Mouse (Mus musculus): ENCODE results near the gene Bricd5.
"Not testable (repeated sequence)": the region's sequence is repeated elsewhere in the genome, so short reads cannot be mapped to it uniquely, and the experiment has no call there.

DNA sequence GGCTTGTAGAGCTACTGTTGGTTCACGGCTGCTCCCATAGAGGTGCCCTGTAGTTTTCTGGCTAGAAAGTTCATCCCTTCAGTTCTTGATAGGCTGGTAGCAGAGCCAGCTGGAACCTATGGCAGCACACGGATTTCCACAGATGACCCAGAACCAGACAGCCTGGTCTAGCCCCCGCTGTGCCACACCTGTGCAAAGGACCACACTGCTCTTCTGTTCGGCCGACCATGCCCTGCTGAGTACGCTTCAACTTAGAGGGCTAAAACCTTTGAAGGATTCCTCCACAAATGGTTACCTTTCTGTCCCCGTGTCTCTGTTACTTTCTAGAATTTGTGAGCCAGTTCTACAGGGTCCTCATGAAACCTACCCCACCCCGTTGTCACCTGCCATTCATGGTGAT, 48.4 kb upstream of the Bricd5 start:
- TF ChIP-seq CTCF (IDR thresholded peaks at IDR 0.05; ENCODE audit: low read depth, low read length); GATA2 (IDR thresholded peaks at IDR 0.05; ENCODE audit: borderline replicate concordance, low read depth, low read length); GATA1 (IDR thresholded peaks at IDR 0.05; ENCODE audit: borderline replicate concordance, low read length); POLR2AphosphoS5 (IDR thresholded peaks at IDR 0.05; ENCODE audit: insufficient replicate concordance, low read depth, low read length); TAL1 (conservative IDR thresholded peaks at IDR 0.05; ENCODE audit: low read depth, low read length): not testable (repeated sequence)

Measured in G1E (cell line).